31 mouse cellular contexts compared by ENCODE assay signal in the genomic region with DNA sequence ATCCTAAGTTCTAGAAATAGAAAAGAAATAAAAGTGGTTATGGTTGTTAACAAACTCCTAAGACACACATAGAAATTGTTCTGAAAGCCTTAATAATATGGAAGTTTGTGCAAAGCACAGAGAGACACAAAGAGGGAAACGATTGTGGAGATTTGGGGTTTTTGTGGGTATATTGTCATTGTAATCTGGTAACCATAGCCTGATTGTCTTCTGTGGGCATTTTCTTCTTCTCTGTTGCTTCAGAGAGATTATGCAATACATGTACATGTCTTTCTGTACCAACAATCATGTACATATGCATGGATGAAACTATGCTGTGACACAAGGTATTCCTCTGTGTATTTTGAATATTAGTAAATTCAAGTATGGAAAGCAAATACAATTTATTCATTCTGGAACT.
"Had no signal": no experiment of that assay in that cellular context is flagged by ENCODE, and none has a peak within 500 bp of the region (broad histone marks: within the 10 kb centered on the region; RNA-seq: fewer than 3 reads in every experiment).

No protein-coding gene starts in this region.

- H3K4me3 ChIP-seq: limb, embryonic 10.5 days; limb, embryonic 12.5 days; limb, embryonic 13.5 days; limb, embryonic 15.5 days; liver, embryonic 12.5 days; liver, embryonic 13.5 days; liver, embryonic 15.5 days; lung, embryonic 15.5 days; megakaryocyte, embryonic 14.5 days; midbrain, embryonic 10.5 days; midbrain, embryonic 12.5 days; midbrain, embryonic 13.5 days; midbrain, embryonic 15.5 days; myocyte had no signal

- H3K27me3 ChIP-seq: limb, embryonic 12.5 days; limb, embryonic 13.5 days; limb, embryonic 15.5 days; liver, embryonic 12.5 days; liver, embryonic 13.5 days; liver, embryonic 15.5 days; lung, embryonic 15.5 days; midbrain, embryonic 12.5 days; midbrain, embryonic 13.5 days; midbrain, embryonic 15.5 days had no signal

- H3K36me3 ChIP-seq: limb, embryonic 10.5 days; limb, embryonic 12.5 days; limb, embryonic 13.5 days; limb, embryonic 15.5 days; liver, embryonic 12.5 days; liver, embryonic 13.5 days; liver, embryonic 15.5 days; lung, embryonic 15.5 days; midbrain, embryonic 10.5 days; midbrain, embryonic 12.5 days; midbrain, embryonic 13.5 days; midbrain, embryonic 15.5 days had no signal

- H3K9ac ChIP-seq: limb, embryonic 12.5 days; limb, embryonic 13.5 days; limb, embryonic 15.5 days; liver, embryonic 12.5 days; liver, embryonic 13.5 days; liver, embryonic 14.5 days; liver, embryonic 15.5 days; liver, postnatal 0 days; lung, embryonic 14.5 days; lung, embryonic 15.5 days; midbrain, embryonic 12.5 days; midbrain, embryonic 13.5 days; midbrain, embryonic 15.5 days had no signal

- H3K27ac ChIP-seq: limb, embryonic 10.5 days; limb, embryonic 12.5 days; limb, embryonic 13.5 days; limb, embryonic 15.5 days; liver, embryonic 12.5 days; liver, embryonic 13.5 days; liver, embryonic 14.5 days; liver, embryonic 15.5 days; lung, embryonic 15.5 days; macrophage; midbrain, embryonic 10.5 days; midbrain, embryonic 12.5 days; midbrain, embryonic 13.5 days; midbrain, embryonic 15.5 days had no signal

- DNase-seq: left cerebral cortex, postnatal 4 days; liver; liver, embryonic 13.5 days; liver, postnatal 0 days; lung, adult 18-20 months; lung, adult 2 months; lung, embryonic 14.5 days; lung, postnatal 10 days; lung, postnatal 14 days; lung, postnatal 36 days; lung, postnatal 4 days; midbrain, embryonic 14.5 days had no signal

- H3K4me2 ChIP-seq: limb, embryonic 12.5 days; limb, embryonic 13.5 days; limb, embryonic 15.5 days; liver, embryonic 11.5 days; liver, embryonic 12.5 days; liver, embryonic 13.5 days; liver, embryonic 15.5 days; lung, embryonic 14.5 days; lung, embryonic 15.5 days; midbrain, embryonic 11.5 days; midbrain, embryonic 12.5 days; midbrain, embryonic 13.5 days; midbrain, embryonic 15.5 days had no signal

- H3K9me3 ChIP-seq: limb, embryonic 10.5 days; limb, embryonic 12.5 days; limb, embryonic 13.5 days; limb, embryonic 15.5 days; liver, embryonic 12.5 days; liver, embryonic 13.5 days; liver, embryonic 15.5 days; lung, embryonic 15.5 days; megakaryocyte, embryonic 14.5 days; midbrain, embryonic 10.5 days; midbrain, embryonic 12.5 days; midbrain, embryonic 13.5 days; midbrain, embryonic 15.5 days had no signal

- ATAC-seq: liver, embryonic 12.5 days; liver, postnatal 0 days; lung, postnatal 0 days; midbrain, embryonic 13.5 days; midbrain, embryonic 15.5 days; midbrain, embryonic 16.5 days had no signal

- H3K4me1 ChIP-seq: limb, embryonic 10.5 days; limb, embryonic 12.5 days; limb, embryonic 13.5 days; limb, embryonic 15.5 days; liver, embryonic 12.5 days; liver, embryonic 13.5 days; liver, embryonic 15.5 days; lung, embryonic 15.5 days; megakaryocyte, embryonic 14.5 days; midbrain, embryonic 12.5 days; midbrain, embryonic 13.5 days; midbrain, embryonic 15.5 days had no signal
